8 mouse cellular contexts compared by ENCODE assay signal in genomic region chr7:45092048-45092447, GRCm38 (mm10). TPM values are rescaled to one million over a fixed set of nuclear protein-coding genes. Genes with fewer than 3 reads are reported as not detected.
DNase-seq lines count a peak whose midpoint lies in the region; ATAC-seq lines count a peak whose summit lies in the region.

Gene Rcn3, minus strand, starts transcription at chr7:45092221.

- H3K36me3 ChIP-seq in intestine, embryonic 15.5 days = peaks cover 11% of the 10 kb centered on the region
- H3K36me3 ChIP-seq in liver, embryonic 16.5 days (ENCODE audit: control insufficient read depth, insufficient read depth) = no peaks in the 10 kb centered on the region
- no peaks in the 10 kb centered on the region for H3K36me3 ChIP-seq in neural tube, embryonic 13.5 days

- H3K4me1 ChIP-seq in intestine, embryonic 15.5 days (replicated peaks) = peaks cover 17% of the 10 kb centered on the region
- peaks cover 29% of the 10 kb centered on the region for H3K4me1 ChIP-seq in liver, embryonic 16.5 days (ENCODE audit: control insufficient read depth, low read depth, low read length)
- H3K4me1 ChIP-seq in neural tube, embryonic 13.5 days (replicated peaks) = peaks cover 24% of the 10 kb centered on the region

- ATAC-seq in intestine, embryonic 15.5 days = peak; percentile 91
- peak; percentile 83 for ATAC-seq in liver, embryonic 16.5 days (ENCODE audit: low read depth)
- peak; percentile 92 for ATAC-seq in neural tube, embryonic 13.5 days (ENCODE audit: low read depth)

- H3K27me3 ChIP-seq in intestine, embryonic 15.5 days (replicated peaks) = no peaks in the 10 kb centered on the region
- H3K27me3 ChIP-seq in liver, embryonic 16.5 days (ENCODE audit: control insufficient read depth, insufficient read depth, low read depth, low read length) = no peaks in the 10 kb centered on the region
- H3K27me3 ChIP-seq in neural tube, embryonic 13.5 days = no peaks in the 10 kb centered on the region

- no peaks in the 10 kb centered on the region for H3K9me3 ChIP-seq in intestine, embryonic 15.5 days
- no peaks in the 10 kb centered on the region for H3K9me3 ChIP-seq in liver, embryonic 16.5 days (replicated peaks; ENCODE audit: control insufficient read depth, low read length)
- no peaks in the 10 kb centered on the region for H3K9me3 ChIP-seq in neural tube, embryonic 13.5 days

- peak within 1 kb of the TSS; percentile 50 for H3K4me3 ChIP-seq in intestine, embryonic 15.5 days (replicated peaks)
- peak within 1 kb of the TSS; percentile 49 for H3K4me3 ChIP-seq in liver, embryonic 16.5 days (ENCODE audit: low read depth, low read length)
- H3K4me3 ChIP-seq in neural tube, embryonic 13.5 days = peak within 1 kb of the TSS; percentile 41

- H3K4me2 ChIP-seq in intestine, embryonic 15.5 days (replicated peaks) = peak within 1 kb of the TSS; percentile 61
- H3K4me2 ChIP-seq in liver, embryonic 16.5 days (ENCODE audit: low read depth, low read length) = peak within 1 kb of the TSS; percentile 66
- H3K4me2 ChIP-seq in neural tube, embryonic 13.5 days = peak within 1 kb of the TSS; percentile 54

- peak; percentile 49 to 54 for DNase-seq in spleen, postnatal 36 days (ENCODE audit: low spot score in 2 of 2)
- no peak for DNase-seq in spleen, adult 12 weeks (ENCODE audit: low spot score)
- DNase-seq in embryo, embryonic 10.5 days (ENCODE audit: low spot score) = peak; percentile 98
- DNase-seq in gonadal fat pad, adult 2 months (ENCODE audit: low read depth) = no peak
- DNase-seq in thymus, postnatal 10 days (ENCODE audit: low spot score in 2 of 2) = no peak

- H3K9ac ChIP-seq in intestine, embryonic 15.5 days = peak within 1 kb of the TSS; percentile 64
- H3K9ac ChIP-seq in liver, embryonic 16.5 days (ENCODE audit: low read depth, low read length) = peak within 1 kb of the TSS; percentile 31; the same call in 1 of the 2 replicates
- H3K9ac ChIP-seq in neural tube, embryonic 13.5 days = peak within 1 kb of the TSS; percentile 65

- WGBS in intestine, embryonic 15.5 days = under 1% methylated on average over 16 of the region's 16 CpGs
- 2% methylated on average over 16 of the region's 16 CpGs for WGBS in liver, embryonic 16.5 days (ENCODE audit: insufficient replicate concordance)
- WGBS in neural tube, embryonic 13.5 days = under 1% methylated on average over 16 of the region's 16 CpGs

- peak within 1 kb of the TSS; percentile 83 for H3K27ac ChIP-seq in intestine, embryonic 15.5 days
- H3K27ac ChIP-seq in liver, embryonic 16.5 days (ENCODE audit: low read length) = no peak within 1 kb of the TSS
- H3K27ac ChIP-seq in neural tube, embryonic 13.5 days (replicated peaks) = peak within 1 kb of the TSS; percentile 46; the same call in 1 of the 2 replicates

RNA-seq across cellular contexts. Expression of gene Rcn3, which starts in this region (rescaled TPM):
- 112 and 116 TPM in 2 replicates for polyA plus RNA-seq in gonadal fat pad, adult 2 months (2012; rRNA removed)
- 265 and 267 TPM in 2 replicates for polyA plus RNA-seq in intestine, embryonic 15.5 days (2015; fragmentation: Nextera tagmentation; extraction: Ambion mirVana)
- polyA plus RNA-seq in liver, embryonic 16.5 days (2015; fragmentation: Nextera tagmentation; extraction: Ambion mirVana) = 20.1 and 22.7 TPM in 2 replicates
- polyA plus RNA-seq in neural tube, embryonic 13.5 days (2015; fragmentation: Nextera tagmentation; extraction: Ambion mirVana) = 127 and 134 TPM in 2 replicates

Comparison
In these comparisons a context has a peak if more than half of its experiments do, and no peak if none do; other contexts are left out.
1. DNase-seq: peak in spleen, postnatal 36 days (2 of 2) and embryo, embryonic 10.5 days (single experiment); none in spleen, adult 12 weeks (single experiment), gonadal fat pad, adult 2 months (single experiment) and thymus, postnatal 10 days (0 of 2).
2. Peak in every context shown above with its lines, with median percentiles within 50 percentile points of each other: ATAC-seq, H3K4me2 ChIP-seq, H3K4me3 ChIP-seq and H3K9ac ChIP-seq.